Mouse (Mus musculus): ENCODE measurements at regions not wholly inside any gene's neighbourhood (a gene's known extent, or its start where the extent isn't known, plus 50 kb on each side); places are given as distances from the start of the nearest gene placed in this dataset.

GRCm38 (mm10) chr12:16133253-16133652, 316.5 kb upstream of the Trib2 start:
- TF ChIP-seq CTCF (IDR thresholded peaks at IDR 0.05; ENCODE audit: borderline replicate concordance, insufficient read depth, low read depth, low read length) (no peak), POLR2A (IDR thresholded peaks at IDR 0.05; ENCODE audit: borderline replicate concordance, insufficient read depth, low read length) (no peak)
